ENCODE assay signal across 8 mouse cellular contexts in genomic region chr8:84985684-84986378, GRCm38 (mm10). TPM values are rescaled to one million over a fixed set of nuclear protein-coding genes. Genes with fewer than 3 reads are reported as not detected.
DNase-seq lines count a peak whose midpoint lies in the region; ATAC-seq and TF ChIP-seq lines count a peak whose summit lies in the region.

No protein-coding gene starts in this region.

- no peaks in the 10 kb centered on the region for H3K27me3 ChIP-seq in G1E (ENCODE audit: insufficient read depth, low read length)
- no peaks in the 10 kb centered on the region for H3K27me3 ChIP-seq in cerebellum, adult 2 months (ENCODE audit: control insufficient read depth, insufficient read depth, low read length)
- H3K27me3 ChIP-seq in hindbrain, embryonic 11.5 days (ENCODE audit: control insufficient read depth, insufficient read depth, low read length): peaks cover 27% of the 10 kb centered on the region

- peak overlapping the region; percentile 74 for H3K4me3 ChIP-seq in G1E (ENCODE audit: low read depth, low read length)
- peak overlapping the region; percentile 59 for H3K4me3 ChIP-seq in cerebellum, adult 2 months (replicated peaks; ENCODE audit: insufficient read depth, low read depth, low read length)
- peak overlapping the region; percentile 42 for H3K4me3 ChIP-seq in hindbrain, embryonic 11.5 days (ENCODE audit: low read depth, low read length)

- under 1% methylated on average over 53 of the region's 53 CpGs for WGBS in cerebellum, adult 2 months
- WGBS in hindbrain, embryonic 11.5 days: under 1% methylated on average over 53 of the region's 53 CpGs

- H3K4me2 ChIP-seq in hindbrain, embryonic 11.5 days (replicated peaks; ENCODE audit: low read depth, low read length): peak overlapping the region; percentile 88

- TF ChIP-seq POLR2A in cerebellum, adult 2 months (IDR thresholded peaks at IDR 0.05; ENCODE audit: borderline replicate concordance, insufficient read depth, low read length): peak; percentile 97

- no peak for TF ChIP-seq CTCF in G1E (IDR thresholded peaks at IDR 0.05; ENCODE audit: low read depth, low read length)
- no peak for TF ChIP-seq CTCF in cerebellum, adult 2 months (IDR thresholded peaks at IDR 0.05; ENCODE audit: borderline replicate concordance, insufficient read depth, low read depth, low read length)

- DNase-seq in G1E (ENCODE audit: low spot score): peak; percentile 75
- peak; percentile 94 for DNase-seq in cerebellum, adult 2 months
- peak; percentile 92 to 96 for DNase-seq in frontal cortex, adult 2 months (ENCODE audit: extremely low spot score in 1 of 2, low spot score in 1 of 2)
- DNase-seq in hindbrain, embryonic 11.5 days (ENCODE audit: low spot score): peak; percentile 82
- DNase-seq in layer of hippocampus, postnatal 14 days (ENCODE audit: low spot score in 2 of 2): peak; percentile 90 to 92
- peak; percentile 96 for DNase-seq in lung, postnatal 10 days
- DNase-seq in retina, postnatal 7 days (ENCODE audit: low read depth, low spot score): peak; percentile 74
- peak; percentile 81 to 87 for DNase-seq in urinary bladder, adult 18-20 months (ENCODE audit: low spot score in 2 of 2)

- H3K36me3 ChIP-seq in G1E (replicated peaks): no peaks in the 10 kb centered on the region
- H3K36me3 ChIP-seq in hindbrain, embryonic 11.5 days (ENCODE audit: control insufficient read depth, insufficient read depth, low read length): no peaks in the 10 kb centered on the region

- H3K4me1 ChIP-seq in G1E (ENCODE audit: insufficient read depth, low read depth, low read length): peaks cover 84% of the 10 kb centered on the region
- H3K4me1 ChIP-seq in cerebellum, adult 2 months (ENCODE audit: control insufficient read depth, insufficient read depth, low read length): peaks cover 7% of the 10 kb centered on the region
- H3K4me1 ChIP-seq in hindbrain, embryonic 11.5 days (replicated peaks; ENCODE audit: control insufficient read depth, insufficient read depth, low read length): peaks cover 19% of the 10 kb centered on the region

- peak overlapping the region; percentile 52 for H3K9ac ChIP-seq in hindbrain, embryonic 11.5 days (ENCODE audit: low read depth, low read length)

- peak overlapping the region; percentile 67 for H3K27ac ChIP-seq in cerebellum, adult 2 months (ENCODE audit: insufficient read depth, low read length)
- H3K27ac ChIP-seq in hindbrain, embryonic 11.5 days (ENCODE audit: low read depth, low read length): no peak overlapping the region

- peak; percentile 12; the same call in 1 of the 2 replicates for ATAC-seq in G1E (ENCODE audit: extremely low read depth, insufficient number of reproducible peaks, low FRiP score, poor library complexity, severe bottlenecking)
- peak; percentile 21; the same call in 1 of the 2 replicates for ATAC-seq in hindbrain, embryonic 11.5 days (ENCODE audit: low FRiP score)

- H3K9me3 ChIP-seq in G1E (replicated peaks): no peaks in the 10 kb centered on the region
- no peaks in the 10 kb centered on the region for H3K9me3 ChIP-seq in hindbrain, embryonic 11.5 days (ENCODE audit: control insufficient read depth, low read length)

RNA-seq across cellular contexts. Expression of gene Hook2, which starts 4.6 kb away (rescaled TPM):
- total RNA-seq in G1E (2014; fragmentation: Nextera tagmentation) (2.7 and 3.4 TPM in 2 replicates), G1E (2017) (7.9 and 8.2 TPM in 2 replicates)
- polyA plus RNA-seq in G1E (2012): 12.2 and 12.7 TPM in 2 replicates
- polyA plus RNA-seq in cerebellum, adult 2 months (2012; rRNA removed): 14.1 and 14.2 TPM in 2 replicates
- polyA plus RNA-seq in frontal cortex, adult 2 months (2012; rRNA removed): 20.7 and 26.0 TPM in 2 replicates
- 9.5 and 10.3 TPM in 2 replicates for polyA plus RNA-seq in hindbrain, embryonic 11.5 days (2014; fragmentation: Nextera tagmentation; extraction: Ambion mirVana)
- 1 to 10 TPM; 7.6 to 9.0 TPM for total RNA-seq in layer of hippocampus, postnatal 14 days (2021)

RNA-seq across cellular contexts. Expression of gene Junb, which starts 7.3 kb away (rescaled TPM):
- total RNA-seq in G1E (2014; fragmentation: Nextera tagmentation) (25.6 and 38.5 TPM in 2 replicates), G1E (2017) (23.8 and 33.6 TPM in 2 replicates)
- 66.8 and 78.5 TPM in 2 replicates for polyA plus RNA-seq in G1E (2012)
- polyA plus RNA-seq in cerebellum, adult 2 months (2012; rRNA removed): 12.8 and 13.5 TPM in 2 replicates
- 52.0 and 106 TPM in 2 replicates for polyA plus RNA-seq in frontal cortex, adult 2 months (2012; rRNA removed)
- polyA plus RNA-seq in hindbrain, embryonic 11.5 days (2014; fragmentation: Nextera tagmentation; extraction: Ambion mirVana): 6.2 and 6.4 TPM in 2 replicates
- 10 to 100 TPM; 45.5 to 54.7 TPM for total RNA-seq in layer of hippocampus, postnatal 14 days (2021)

RNA-seq across cellular contexts. Expression of gene Rnaseh2a, which starts 16.3 kb away (rescaled TPM):
- 162 and 174 TPM in 2 replicates for total RNA-seq in G1E (2014; fragmentation: Nextera tagmentation)
- 94.1 and 132 TPM in 2 replicates for total RNA-seq in G1E (2017)
- polyA plus RNA-seq in G1E (2012): 477 and 636 TPM in 2 replicates
- polyA plus RNA-seq in cerebellum, adult 2 months (2012; rRNA removed): 58.7 and 61.5 TPM in 2 replicates
- polyA plus RNA-seq in frontal cortex, adult 2 months (2012; rRNA removed): 37.5 and 39.7 TPM in 2 replicates
- polyA plus RNA-seq in hindbrain, embryonic 11.5 days (2014; fragmentation: Nextera tagmentation; extraction: Ambion mirVana): 98.5 and 104 TPM in 2 replicates
- 10 to 100 TPM; 34.3 to 34.4 TPM for total RNA-seq in layer of hippocampus, postnatal 14 days (2021)

RNA-seq across cellular contexts. Expression of gene Prdx2, which starts 16.4 kb away (rescaled TPM):
- total RNA-seq in G1E (2014; fragmentation: Nextera tagmentation): 134 and 185 TPM in 2 replicates
- 299 and 388 TPM in 2 replicates for total RNA-seq in G1E (2017)
- polyA plus RNA-seq in G1E (2012): 19.6 and 86.4 TPM in 2 replicates
- polyA plus RNA-seq in cerebellum, adult 2 months (2012; rRNA removed): 345 and 351 TPM in 2 replicates
- polyA plus RNA-seq in frontal cortex, adult 2 months (2012; rRNA removed): 318 and 332 TPM in 2 replicates
- polyA plus RNA-seq in hindbrain, embryonic 11.5 days (2014; fragmentation: Nextera tagmentation; extraction: Ambion mirVana): 1,367 and 1,409 TPM in 2 replicates
- total RNA-seq in layer of hippocampus, postnatal 14 days (2021): 100 to 1,000 TPM; 417 to 431 TPM

RNA-seq across cellular contexts. Expression of gene Gm49661, which starts 16.6 kb away (rescaled TPM):
- total RNA-seq in G1E (2014; fragmentation: Nextera tagmentation) (not detected in 2 replicates), G1E (2017) (not detected in 2 replicates)
- polyA plus RNA-seq in G1E (2012): not detected in 2 replicates
- not detected in 2 replicates for polyA plus RNA-seq in cerebellum, adult 2 months (2012; rRNA removed)
- not detected in 2 replicates for polyA plus RNA-seq in frontal cortex, adult 2 months (2012; rRNA removed)
- not detected in 2 replicates for polyA plus RNA-seq in hindbrain, embryonic 11.5 days (2014; fragmentation: Nextera tagmentation; extraction: Ambion mirVana)
- not detected for total RNA-seq in layer of hippocampus, postnatal 14 days (2021)
